Mouse (Mus musculus) adrenal gland (tissue): Measurements from ENCODE around the gene Wrb.

ENCODE experiments used
- intact Hi-C: fragments of 180-260 bp; cut with DNase I; formaldehyde crosslinking; loops from one replicate; pipeline ENCODE4 v1.15.1; 2025

Wrb gene

DNA sequence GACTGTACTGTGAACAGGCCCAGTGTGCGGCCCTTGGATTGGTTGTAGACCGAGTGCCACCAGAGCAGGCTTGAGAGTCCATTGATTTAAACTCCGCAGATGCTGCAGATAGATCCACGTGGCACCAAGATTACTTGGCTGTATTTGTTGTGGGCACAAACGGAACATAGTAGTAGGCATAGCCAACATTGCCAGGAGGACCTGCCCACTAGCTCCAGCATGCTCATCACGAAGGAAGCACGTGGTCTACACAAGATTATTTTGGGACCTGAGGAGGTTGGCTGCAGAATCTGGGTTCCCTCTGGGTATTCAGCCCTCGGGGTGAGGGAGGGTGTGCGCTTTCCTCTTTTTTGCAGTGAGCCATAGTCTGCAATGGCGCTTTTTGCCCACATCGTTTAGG, 12.0 kb downstream of the Wrb start:
- intact Hi-C loops, result no loop called here

DNA sequence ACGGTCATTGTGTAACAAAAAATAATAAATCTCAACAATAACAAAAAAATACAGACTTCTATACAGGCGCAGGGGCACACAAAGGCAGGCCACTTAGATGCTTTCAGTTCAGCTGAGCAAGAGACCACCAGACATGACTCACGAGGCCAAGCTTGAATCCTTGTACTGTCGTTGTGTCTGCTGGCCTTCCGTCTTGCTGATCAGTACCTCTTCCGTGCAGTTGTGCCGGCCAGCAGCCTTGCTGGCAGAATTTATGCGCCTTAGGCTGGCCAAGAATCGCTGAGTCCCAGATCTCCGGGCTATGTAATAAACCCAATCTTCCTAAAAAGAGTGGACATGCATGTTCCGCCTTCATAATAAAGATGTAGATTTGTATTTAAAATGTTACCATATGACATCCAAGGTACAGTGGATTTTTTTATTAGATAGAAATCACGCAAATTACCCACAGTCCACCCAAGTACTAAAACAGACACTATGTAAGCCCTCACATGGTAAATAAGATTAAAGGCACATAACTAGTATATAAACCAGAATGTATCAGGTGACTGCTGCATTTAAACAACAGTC, 13.4 kb downstream of the Wrb start:
- intact Hi-C loops, result no loop called here

DNA sequence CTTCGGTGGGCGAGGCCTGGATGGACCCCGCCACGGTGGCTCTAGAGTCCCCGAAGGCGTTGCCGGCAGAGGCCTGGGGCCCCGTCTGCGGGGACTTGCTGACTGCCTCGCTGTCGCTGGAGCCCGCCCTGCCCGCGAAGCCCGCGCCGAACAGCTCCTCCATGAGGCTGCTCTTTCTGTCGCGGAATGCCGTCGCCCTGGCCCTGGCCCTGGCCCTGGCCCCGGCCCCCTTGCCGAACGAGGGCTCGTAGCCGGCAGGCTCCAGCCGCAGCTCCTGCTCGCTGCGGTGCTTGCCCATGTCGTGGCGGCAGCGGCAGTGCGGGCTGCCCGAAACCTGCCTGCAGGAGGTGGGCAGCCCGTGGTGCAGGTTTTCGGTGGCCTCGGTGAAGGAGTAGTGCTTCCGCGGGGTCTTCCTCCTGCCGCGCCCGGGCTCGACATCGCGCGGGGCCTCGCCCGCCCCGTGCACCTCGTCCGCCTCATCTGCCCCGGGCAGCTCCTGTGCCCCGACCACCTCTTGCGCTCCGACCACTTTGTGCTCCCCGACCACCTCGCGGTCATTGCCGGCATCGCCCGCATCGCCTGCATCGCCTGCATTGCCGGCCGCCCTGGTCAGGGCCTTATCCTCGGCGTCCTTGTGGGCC, 14.0 kb downstream of the Wrb start:
- intact Hi-C loops, result no loop called here

DNA sequence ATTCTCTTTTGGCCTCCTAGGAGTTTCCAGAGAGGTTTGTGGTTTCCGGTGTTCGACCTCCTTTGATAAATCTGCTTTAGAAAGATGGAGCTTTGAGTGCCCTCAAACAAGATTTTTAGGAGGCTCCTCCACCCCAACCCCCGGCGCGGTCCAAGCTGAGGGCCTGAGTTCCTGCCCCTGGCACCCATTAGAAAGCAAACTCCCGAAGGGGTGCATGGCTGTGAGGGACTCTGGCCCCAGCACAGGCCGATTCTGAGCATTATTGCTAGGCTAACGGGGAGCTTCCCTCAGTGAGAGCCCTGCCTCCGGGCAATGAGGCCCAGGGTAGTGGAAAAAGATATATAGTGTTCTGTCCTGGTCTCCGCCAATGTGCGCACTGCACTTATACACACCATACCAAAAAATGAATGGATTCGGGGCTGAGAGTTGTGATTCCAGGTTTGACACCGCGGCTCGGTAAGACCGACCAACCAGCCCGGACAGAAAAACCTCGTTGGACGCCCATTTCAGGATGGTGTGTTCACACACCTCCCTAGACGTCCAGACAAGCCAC, 14.7 kb downstream of the Wrb start:
- intact Hi-C loops, result no loop called here

DNA sequence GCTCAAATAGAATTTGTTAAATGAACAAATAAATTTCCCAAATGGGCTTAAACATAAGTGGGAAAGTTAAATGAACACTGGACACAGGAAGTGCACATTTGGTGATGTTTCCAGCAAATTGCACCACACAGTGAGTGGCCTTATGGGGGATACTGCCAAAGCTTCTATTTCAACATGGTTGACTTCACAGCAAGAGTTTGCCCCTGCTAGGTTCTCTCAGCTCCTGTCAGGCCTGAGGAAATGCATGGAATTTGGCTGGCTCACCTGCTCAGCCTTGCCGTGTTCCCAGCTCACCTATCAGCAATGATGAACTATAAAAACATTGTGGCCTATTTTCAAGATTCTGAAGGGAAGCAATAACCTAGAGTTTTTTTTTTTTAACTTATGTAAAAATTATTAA, 15.7 kb downstream of the Wrb start:
- intact Hi-C loops, result no loop called here

DNA sequence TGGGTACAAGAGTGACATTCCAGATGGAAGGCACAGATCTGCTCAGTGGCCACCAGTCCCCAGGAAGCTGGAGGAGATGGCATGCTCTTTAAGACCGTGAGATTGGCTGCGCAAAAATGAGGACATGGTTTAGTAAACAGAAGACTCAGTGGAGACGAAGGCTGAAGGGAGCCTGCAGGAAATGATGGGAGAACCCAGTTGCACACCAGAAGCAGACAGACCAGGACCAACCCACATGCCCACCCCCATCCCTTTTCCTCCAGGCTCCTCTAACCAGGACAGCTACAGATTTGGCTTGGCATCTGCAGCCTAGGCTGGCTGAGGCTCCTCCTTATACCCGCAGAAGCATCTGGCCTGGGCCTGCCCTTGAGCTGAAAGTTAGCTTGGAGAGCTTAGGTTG, 16.1 kb downstream of the Wrb start:
- intact Hi-C loops, result no loop called here

DNA sequence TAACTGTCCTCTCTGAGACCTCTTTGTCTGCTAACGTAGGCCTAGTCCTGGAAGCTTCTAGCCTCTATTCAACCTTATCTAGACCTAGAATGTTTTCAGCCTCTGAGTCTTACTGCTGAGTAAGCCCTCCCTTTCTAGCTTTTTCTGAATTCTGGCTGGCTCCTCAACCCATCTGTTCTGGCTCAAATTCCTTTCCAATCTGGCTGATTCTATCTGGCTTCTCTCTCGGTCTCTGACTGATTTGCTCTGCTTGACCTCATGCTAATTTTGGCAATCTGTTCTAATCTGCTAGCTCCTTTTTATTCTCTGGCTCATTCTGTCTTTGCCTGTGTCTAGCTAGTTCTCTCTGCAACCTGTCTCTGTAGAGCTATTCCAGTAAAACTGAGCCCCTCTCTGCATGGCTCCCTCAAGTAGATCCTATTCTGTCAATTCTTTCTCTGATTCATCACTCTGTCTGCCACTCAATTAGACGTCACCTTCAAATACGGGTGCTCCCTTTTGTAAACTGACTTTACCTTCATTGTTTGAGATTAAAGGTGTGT, 20.6 kb downstream of the Wrb start:
- intact Hi-C loops, result no loop called here

DNA sequence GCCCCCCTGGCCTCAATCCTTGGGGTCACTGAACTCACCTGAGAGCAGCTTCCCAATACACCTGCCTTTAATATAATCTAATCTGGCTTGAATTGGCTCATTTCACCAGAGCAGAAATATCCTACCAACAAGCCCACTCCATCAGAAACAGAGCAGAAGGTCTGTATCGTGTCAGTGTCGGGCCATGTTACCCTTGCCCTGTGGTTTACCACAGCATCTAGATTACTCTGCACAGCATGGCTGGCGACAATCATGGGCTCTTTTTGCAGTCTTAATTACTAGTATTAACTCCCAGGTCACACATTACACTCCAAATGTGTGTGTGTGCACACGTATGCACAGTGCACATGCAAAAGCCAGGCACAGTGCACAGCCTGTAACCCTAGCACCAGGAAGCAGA, 23.6 kb downstream of the Wrb start:
- intact Hi-C loops, result no loop called here

DNA sequence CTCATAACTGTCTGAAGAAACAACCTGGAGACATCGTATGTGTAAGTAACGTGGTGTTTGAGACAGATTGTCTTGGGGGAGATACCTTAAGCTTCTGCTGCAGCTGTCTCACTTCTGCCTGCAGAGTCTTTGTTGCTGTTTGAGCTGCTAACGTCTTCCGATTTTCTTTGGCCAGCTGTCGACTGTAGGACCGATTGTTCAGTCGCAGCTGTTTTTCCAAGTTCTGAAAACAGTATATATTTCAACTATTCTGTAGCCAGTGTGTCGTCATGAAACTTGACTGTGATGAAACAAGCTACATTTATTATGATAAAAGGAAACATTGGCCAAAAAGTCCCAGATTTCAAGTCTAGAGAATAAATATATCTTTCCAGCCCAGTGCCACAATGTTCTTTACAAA, 28.4 kb downstream of the Wrb start:
- intact Hi-C loops, result no loop called here

DNA sequence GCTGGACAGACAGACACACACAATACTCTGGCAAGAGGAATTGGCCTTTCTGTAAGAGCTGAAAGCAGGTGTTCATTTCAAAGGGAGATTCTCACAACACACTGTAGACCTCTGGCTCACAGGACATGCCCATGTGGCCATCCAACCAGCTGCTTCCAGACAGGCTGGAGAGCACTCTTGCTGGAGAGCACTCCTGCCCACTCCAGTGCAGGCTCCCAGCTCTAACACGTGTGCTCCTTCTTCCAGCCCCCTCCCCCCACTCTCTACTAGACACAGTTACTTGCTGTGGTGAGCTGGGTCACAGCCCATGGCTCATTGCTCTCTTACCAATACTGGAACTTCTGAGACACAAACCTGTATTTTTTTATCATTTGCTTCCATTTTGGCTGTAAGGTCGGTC, 30.2 kb downstream of the Wrb start:
- intact Hi-C loops, result no loop called here

DNA sequence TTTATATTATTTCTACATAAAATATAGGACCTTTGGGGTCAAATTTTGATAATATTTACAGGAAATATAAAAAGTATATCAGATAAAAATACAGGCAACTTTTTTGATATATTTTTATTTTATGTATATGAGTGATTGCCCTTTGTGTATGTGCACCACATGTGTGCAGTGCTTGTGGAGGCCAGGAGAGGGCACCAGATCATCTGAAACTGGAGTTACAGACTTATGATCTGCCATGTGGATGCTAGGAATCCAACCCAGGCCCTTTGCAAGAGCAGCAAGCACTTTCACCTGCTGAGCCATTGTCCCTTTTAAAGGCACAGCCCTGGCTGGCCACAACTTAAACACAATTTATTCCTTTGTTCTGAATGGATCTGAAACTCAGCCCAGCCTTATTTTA, 33.9 kb downstream of the Wrb start:
- intact Hi-C loops, result no loop called here

DNA sequence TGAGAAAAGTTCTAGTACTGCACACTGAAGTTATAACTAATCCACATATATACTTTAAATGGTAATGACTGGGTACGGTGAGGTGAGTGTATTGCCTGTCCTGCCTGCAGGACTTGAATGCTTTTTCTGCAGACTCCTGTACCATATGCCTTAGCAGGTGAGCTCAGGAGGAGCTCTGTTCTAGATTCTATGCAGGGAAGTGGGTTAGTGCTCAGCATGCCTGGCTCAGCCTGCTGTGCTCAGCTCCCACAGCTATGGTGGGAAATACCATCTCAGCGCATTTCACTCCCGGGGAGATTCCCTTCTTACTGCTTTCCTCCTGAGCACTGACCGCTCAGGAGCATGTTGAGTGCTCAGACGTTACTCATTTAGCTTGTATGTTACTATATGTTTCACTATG, 42.4 kb downstream of the Wrb start:
- intact Hi-C loops, result no loop called here

DNA sequence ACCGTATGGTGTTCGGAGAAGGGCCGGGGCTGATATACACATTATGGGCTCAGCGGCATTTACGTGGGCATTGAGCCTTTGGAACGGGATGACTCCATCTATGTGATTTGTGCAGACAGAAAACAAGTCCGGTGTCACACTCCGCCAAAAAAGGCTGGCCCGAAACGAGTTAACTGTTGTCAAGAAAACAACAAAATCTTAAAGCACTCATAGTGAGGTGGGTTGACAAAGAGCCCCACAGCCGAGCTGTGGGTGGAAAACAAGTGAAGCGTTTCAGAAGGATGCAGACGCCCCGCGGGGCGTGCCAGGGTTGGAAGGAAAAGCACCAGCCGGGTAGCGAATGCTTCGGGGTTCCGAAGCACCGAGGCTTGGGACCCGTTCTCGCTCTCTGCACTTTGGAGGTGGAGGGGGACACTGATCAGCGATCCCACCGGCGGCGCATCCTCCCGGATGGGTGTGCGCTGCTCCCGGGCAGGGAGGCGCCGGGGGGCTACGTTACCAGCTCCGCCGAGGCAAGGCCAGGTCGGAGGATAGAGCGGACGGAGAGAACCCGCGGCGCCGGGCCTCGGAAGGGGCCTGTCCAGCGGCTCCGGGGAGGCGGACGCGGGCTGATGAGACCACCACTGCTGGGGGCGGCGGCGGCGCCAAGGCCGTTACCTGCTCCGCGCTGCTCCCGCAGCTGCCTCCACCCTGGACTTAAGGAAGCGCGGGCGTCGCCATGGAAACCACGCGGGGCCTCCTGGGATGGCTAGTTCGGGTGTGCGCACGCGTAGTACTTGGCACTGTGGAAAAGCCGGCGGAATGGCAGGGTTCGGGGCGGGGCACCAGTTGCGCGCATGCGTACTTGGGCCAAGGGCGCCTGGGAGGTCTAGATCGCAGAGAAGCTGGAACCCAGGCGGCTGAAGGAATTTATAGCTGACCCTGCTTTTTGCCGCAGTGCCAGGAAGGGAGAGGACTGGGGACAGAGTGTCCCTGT, 46.6 kb downstream of the Wrb start, which contains the start of gene Lca5l:
Gene Lca5l (minus strand): TSS at position 741 of the 976 bp plus-strand sequence.
- intact Hi-C loops, result no loop called here

DNA sequence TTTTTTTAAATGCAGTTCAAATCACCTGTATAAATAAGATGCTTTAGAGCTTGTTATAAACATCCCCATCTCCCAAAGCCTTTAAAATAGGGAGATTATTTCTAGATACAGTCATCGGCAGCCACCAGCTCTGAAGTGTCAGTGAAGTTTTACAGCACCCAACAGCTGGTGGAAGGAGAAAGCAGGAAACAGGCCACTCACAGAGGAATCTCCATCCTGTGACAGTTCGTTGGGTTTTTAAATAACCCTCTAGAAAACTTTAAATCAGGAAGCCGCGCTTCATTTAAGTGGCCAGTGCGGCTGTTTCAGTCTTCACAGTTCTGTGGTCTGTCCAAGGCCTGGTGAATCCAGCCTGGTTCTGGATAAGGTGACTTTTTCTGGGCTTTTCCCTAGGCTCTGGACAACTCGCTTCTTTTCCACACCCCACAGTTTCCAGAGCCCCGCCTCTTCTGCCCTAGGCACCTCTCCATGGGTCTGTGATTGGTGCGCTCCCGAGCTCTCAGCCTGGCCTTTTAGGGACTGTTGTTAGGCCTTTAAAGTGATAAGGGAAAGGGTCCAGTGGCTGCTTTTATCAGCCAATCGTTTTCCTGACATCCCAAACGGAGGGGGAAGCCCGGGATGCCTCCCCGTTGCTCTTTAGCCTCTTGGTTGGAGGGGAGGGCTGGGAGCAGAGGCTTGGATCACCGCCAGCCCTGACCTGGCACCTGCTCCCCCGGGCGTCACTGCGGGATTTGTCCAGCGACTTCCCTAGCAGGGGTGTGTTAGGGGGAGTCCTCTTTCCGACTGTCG, 54.9 kb downstream of the Wrb start, which contains the start of gene Sh3bgr:
Gene Sh3bgr (plus strand): TSS at position 538 of the 789 bp plus-strand sequence.
- intact Hi-C loops, result no loop called here

DNA sequence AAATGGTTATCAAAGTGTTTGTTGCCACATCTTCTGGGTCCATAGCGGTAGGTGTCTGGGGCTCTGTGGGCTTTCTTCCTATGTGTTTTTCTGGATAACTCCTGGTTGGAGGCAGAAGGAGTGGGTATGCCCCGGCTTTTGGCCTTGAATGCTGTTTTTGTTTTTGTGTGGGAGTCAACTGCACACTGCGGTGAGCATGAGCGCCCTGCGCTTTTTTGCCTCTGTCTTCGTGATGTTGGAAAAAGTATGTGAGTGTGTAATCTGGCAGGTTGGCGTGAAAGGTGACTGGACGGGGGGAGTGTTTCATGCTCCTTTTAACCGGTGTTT, 55.5 kb downstream of the Wrb start:
- intact Hi-C loops, result no loop called here

DNA sequence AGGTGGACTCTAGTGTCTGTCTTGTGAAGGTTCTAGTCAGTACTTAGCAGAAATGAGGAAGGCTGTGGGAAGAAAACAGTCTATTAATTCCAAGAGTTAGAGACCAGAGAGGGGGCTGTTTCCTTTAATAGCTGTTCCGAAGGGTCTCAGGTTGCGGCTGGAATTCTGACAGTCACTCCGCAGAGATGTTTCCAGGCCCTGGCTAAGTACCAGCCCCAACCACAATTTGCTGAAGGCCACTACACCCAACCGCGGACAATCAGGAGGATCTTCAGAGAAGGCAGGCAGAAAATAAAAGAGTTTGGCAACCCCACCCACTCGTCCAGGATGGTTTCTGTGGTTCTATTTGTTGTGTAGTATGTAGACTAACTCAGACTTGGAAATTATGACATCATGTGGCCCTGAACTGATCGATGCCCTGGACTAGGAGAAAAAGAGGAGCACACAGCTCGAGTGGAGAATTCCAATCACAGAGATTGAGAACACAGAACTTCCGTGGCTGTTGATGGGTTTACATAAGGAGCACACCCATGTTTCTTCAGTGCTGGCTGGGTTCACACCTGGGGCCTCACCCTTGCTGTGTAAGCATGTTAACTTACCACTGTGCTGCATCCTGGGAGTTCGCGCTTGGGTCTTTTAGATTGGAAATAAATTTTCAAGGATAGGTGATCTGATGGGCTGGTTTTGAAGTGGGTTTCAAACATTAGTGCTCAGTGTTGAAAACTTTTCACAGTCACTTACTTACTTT, 56.5 kb downstream of the Wrb start:
- intact Hi-C loops, result no loop called here
